ENCODE assay signal across 22 mouse cellular contexts in the genomic region with DNA sequence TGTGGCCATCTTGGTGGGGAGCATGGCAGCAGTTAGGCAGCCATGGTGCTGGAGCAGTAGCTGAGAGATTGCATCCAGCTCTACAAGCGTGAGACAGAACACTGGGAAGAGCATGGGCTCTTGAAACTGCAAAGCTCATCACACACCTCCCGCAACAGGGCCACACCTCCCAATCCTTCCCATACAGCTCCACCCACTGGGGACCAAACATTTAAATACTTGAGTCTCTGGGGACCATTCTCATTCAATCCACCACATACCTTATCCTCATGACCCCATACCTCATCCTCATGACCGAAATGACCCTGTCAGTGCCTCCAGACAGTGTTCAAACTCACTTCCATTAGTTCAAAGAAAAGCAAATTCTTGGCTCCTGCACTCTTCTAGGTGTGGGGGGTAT. TPM values are rescaled to one million over a fixed set of nuclear protein-coding genes. Genes with fewer than 3 reads are reported as not detected.
DNase-seq lines count a peak whose midpoint lies in the region; ATAC-seq lines count a peak whose summit lies in the region.
"Had no signal": no experiment of that assay in that cellular context is flagged by ENCODE, and none has a peak within 500 bp of the region (broad histone marks: within the 10 kb centered on the region; RNA-seq: fewer than 3 reads in every experiment).

No protein-coding gene starts in this region.

- no peak for ATAC-seq in midbrain, embryonic 16.5 days
- ATAC-seq: activated CD4-positive, CD25-positive, alpha-beta regulatory T cell, adult 4 months; CD4-positive, CD25-positive, alpha-beta regulatory T cell, adult 4 months; Patski had no signal

- 96% methylated on average over 3 of the region's 3 CpGs for WGBS in midbrain, embryonic 16.5 days

- H3K36me3 ChIP-seq in midbrain, embryonic 16.5 days (ENCODE audit: control insufficient read depth, insufficient read depth, low read length), result no peaks in the 10 kb centered on the region
- H3K36me3 ChIP-seq: G1E had no signal

- H3K4me2 ChIP-seq in midbrain, embryonic 16.5 days (ENCODE audit: low read length), result no peak overlapping the region

- no peak overlapping the region for H3K4me3 ChIP-seq in midbrain, embryonic 16.5 days (ENCODE audit: low read depth, low read length)

- DNase-seq in R1 (ENCODE audit: low read depth, low spot score), result peak; percentile 58
- DNase-seq in ZHBTc4 (ENCODE audit: low read depth, low spot score), result peak; percentile 62
- DNase-seq in embryo, embryonic 10.5 days (ENCODE audit: low spot score), result no peak
- DNase-seq: adrenal gland, adult 2 months; adrenal gland, adult 8-10 months; adrenal gland, postnatal 10 days; adrenal gland, postnatal 14 days; adrenal gland, postnatal 25 days; adrenal gland, postnatal 36 days; B cell, adult 2 months; cerebellum, adult 11 months; cerebellum, adult 11-12 months; cerebellum, adult 18-20 months; cerebellum, adult 2 months; cerebellum, adult 8-10 months had no signal

- no peaks in the 10 kb centered on the region for H3K9me3 ChIP-seq in midbrain, embryonic 16.5 days (replicated peaks; ENCODE audit: control insufficient read depth, low read length, poor library complexity, severe bottlenecking)
- H3K9me3 ChIP-seq: G1E had no signal

- H3K27ac ChIP-seq in midbrain, embryonic 16.5 days (ENCODE audit: low read length), result no peak overlapping the region

- H3K27me3 ChIP-seq in midbrain, embryonic 16.5 days (ENCODE audit: control insufficient read depth, insufficient read depth, low read depth, low read length), result no peaks in the 10 kb centered on the region
- H3K27me3 ChIP-seq: CH12.LX had no signal

- H3K4me1 ChIP-seq in midbrain, embryonic 16.5 days (ENCODE audit: control insufficient read depth, insufficient read depth, low read length), result no peaks in the 10 kb centered on the region

- no peak overlapping the region for H3K9ac ChIP-seq in midbrain, embryonic 16.5 days (ENCODE audit: low read depth, low read length)

RNA-seq across cellular contexts. Expression of a gene that starts 21.5 kb away (rescaled TPM):
- polyA plus RNA-seq in midbrain, embryonic 16.5 days (2015; fragmentation: Nextera tagmentation; extraction: Ambion mirVana), result 8.1 and 9.7 TPM in 2 replicates
- polyA plus RNA-seq: activated CD4-positive, CD25-positive, alpha-beta regulatory T cell, adult 4 months; CD4-positive, CD25-positive, alpha-beta regulatory T cell, adult 4 months; G1E; Patski had no signal

RNA-seq across cellular contexts. Expression of a gene that starts 41.9 kb away (rescaled TPM):
- polyA plus RNA-seq in midbrain, embryonic 16.5 days (2015; fragmentation: Nextera tagmentation; extraction: Ambion mirVana), result 0.10 and 0.47 TPM in 2 replicates
- polyA plus RNA-seq: G1E, Patski had no signal

RNA-seq across cellular contexts. Expression of a gene that starts 52.0 kb away (rescaled TPM):
- 1.6 and 2.9 TPM in 2 replicates for polyA plus RNA-seq in midbrain, embryonic 16.5 days (2015; fragmentation: Nextera tagmentation; extraction: Ambion mirVana)
- polyA plus RNA-seq: activated CD4-positive, CD25-positive, alpha-beta regulatory T cell, adult 4 months; C2C12; CD4-positive, CD25-positive, alpha-beta regulatory T cell, adult 4 months; G1E; Patski had no signal

RNA-seq across cellular contexts. Expression of a gene that starts 59.7 kb away (rescaled TPM):
- polyA plus RNA-seq in midbrain, embryonic 16.5 days (2015; fragmentation: Nextera tagmentation; extraction: Ambion mirVana), result 0.45 and 0.51 TPM in 2 replicates
- polyA plus RNA-seq: activated CD4-positive, CD25-positive, alpha-beta regulatory T cell, adult 4 months; C2C12; CD4-positive, CD25-positive, alpha-beta regulatory T cell, adult 4 months; G1E; Patski had no signal
